In the genomic region with DNA sequence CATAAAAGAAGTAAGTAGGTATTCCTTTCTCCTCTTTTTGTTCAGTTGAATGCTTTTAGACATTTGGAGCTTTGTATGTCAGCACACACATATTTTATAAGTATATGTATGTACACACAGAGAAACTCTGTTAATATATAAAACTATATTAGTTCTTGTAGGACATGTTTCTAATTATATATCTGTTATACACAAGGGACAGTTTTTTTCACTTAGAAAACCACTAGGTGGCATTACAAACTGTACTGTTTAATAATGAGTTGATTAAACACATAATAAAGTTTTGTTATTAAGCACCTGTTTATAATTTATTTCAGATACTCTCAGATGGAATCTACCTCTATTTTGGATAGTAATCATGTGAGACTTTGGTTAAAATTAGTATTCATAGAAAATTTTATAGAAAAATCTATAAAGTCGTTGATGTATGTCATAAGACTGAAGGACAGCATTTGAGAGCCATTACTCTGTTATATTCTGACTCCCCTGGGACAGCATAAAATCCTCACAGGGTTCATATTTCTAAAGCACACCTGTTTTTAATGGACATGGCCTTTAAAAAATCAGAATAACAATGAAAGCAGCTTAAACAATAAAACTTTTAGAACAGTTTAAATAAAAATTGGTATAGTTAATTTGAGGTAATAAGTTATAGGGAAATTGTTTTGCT, we compare ENCODE assay signal across 21 mouse cellular contexts.
DNase-seq lines count a peak whose midpoint lies in the region; ATAC-seq and TF ChIP-seq lines count a peak whose summit lies in the region.
"Had no signal": no experiment of that assay in that cellular context is flagged by ENCODE, and none has a peak within 500 bp of the region (broad histone marks: within the 10 kb centered on the region; RNA-seq: fewer than 3 reads in every experiment).

No protein-coding gene starts in this region.

- no peak overlapping the region for H3K4me3 ChIP-seq in heart, postnatal 0 days (ENCODE audit: low read depth, low read length)
- H3K4me3 ChIP-seq in lung, embryonic 14.5 days (ENCODE audit: low read depth, low read length), result no peak overlapping the region
- no peak overlapping the region for H3K4me3 ChIP-seq in limb, embryonic 14.5 days (replicated peaks; ENCODE audit: low read length)
- H3K4me3 ChIP-seq: embryonic facial prominence, embryonic 13.5 days; liver, embryonic 12.5 days; midbrain, embryonic 12.5 days; myocyte; stomach, embryonic 15.5 days had no signal

- H3K36me3 ChIP-seq in heart, postnatal 0 days (replicated peaks; ENCODE audit: control insufficient read depth, insufficient read depth, low read length), result no peaks in the 10 kb centered on the region
- H3K36me3 ChIP-seq in lung, embryonic 14.5 days (ENCODE audit: insufficient read depth), result no peaks in the 10 kb centered on the region
- H3K36me3 ChIP-seq in limb, embryonic 14.5 days (ENCODE audit: control insufficient read depth, insufficient read depth, low read length), result no peaks in the 10 kb centered on the region
- H3K36me3 ChIP-seq: embryonic facial prominence, embryonic 13.5 days; liver, embryonic 12.5 days; midbrain, embryonic 12.5 days; stomach, embryonic 15.5 days had no signal

- no peak for TF ChIP-seq POLR2A in limb, embryonic 14.5 days (IDR thresholded peaks at IDR 0.05; ENCODE audit: borderline replicate concordance, extremely low read depth, insufficient read depth, insufficient read length)

- ATAC-seq in heart, postnatal 0 days (ENCODE audit: insufficient read depth, low read depth), result no peak
- no peak for ATAC-seq in lung, embryonic 14.5 days (ENCODE audit: insufficient read depth)
- peak; percentile 57 for ATAC-seq in limb, embryonic 14.5 days (ENCODE audit: low FRiP score, low read depth)
- ATAC-seq: inflammation-experienced regulatory T-cells, adult 6 months; liver, embryonic 12.5 days; Patski had no signal

- DNase-seq in heart, postnatal 0 days (ENCODE audit: low spot score), result peak; percentile 14
- DNase-seq in heart, adult 8-10 months (ENCODE audit: low spot score), result no peak
- peak; percentile 43 for DNase-seq in lung, embryonic 14.5 days
- no peak for DNase-seq in lung, postnatal 36 days
- DNase-seq in brain, adult 2 months (ENCODE audit: low read depth, low spot score), result peak; percentile 7
- DNase-seq in limb, embryonic 14.5 days (ENCODE audit: low spot score), result peak; percentile 42
- DNase-seq in cerebellum, adult 11-12 months, result no peak
- no peak for DNase-seq in adipocyte (ENCODE audit: low spot score)
- DNase-seq: adrenal gland, postnatal 10 days; cerebellum, adult 11 months; gastrocnemius, postnatal 14 days; kidney, postnatal 4 days; lung, adult 2 months; thymus, adult 2 months had no signal

- no peak overlapping the region for H3K9ac ChIP-seq in heart, postnatal 0 days (replicated peaks; ENCODE audit: low read depth, low read length)
- no peak overlapping the region for H3K9ac ChIP-seq in lung, embryonic 14.5 days
- no peak overlapping the region for H3K9ac ChIP-seq in limb, embryonic 14.5 days (ENCODE audit: low read depth, low read length, severe bottlenecking)
- H3K9ac ChIP-seq: embryonic facial prominence, embryonic 13.5 days; liver, embryonic 12.5 days; midbrain, embryonic 12.5 days; stomach, embryonic 15.5 days had no signal

- H3K4me2 ChIP-seq in heart, postnatal 0 days (ENCODE audit: low read depth, low read length), result no peak overlapping the region
- no peak overlapping the region for H3K4me2 ChIP-seq in lung, embryonic 14.5 days
- H3K4me2 ChIP-seq in limb, embryonic 14.5 days (replicated peaks; ENCODE audit: low read depth, low read length, severe bottlenecking), result no peak overlapping the region
- H3K4me2 ChIP-seq: embryonic facial prominence, embryonic 13.5 days; liver, embryonic 12.5 days; midbrain, embryonic 12.5 days; stomach, embryonic 15.5 days had no signal

- H3K27me3 ChIP-seq in heart, postnatal 0 days (ENCODE audit: control insufficient read depth, insufficient read depth, low read length), result no peaks in the 10 kb centered on the region
- no peaks in the 10 kb centered on the region for H3K27me3 ChIP-seq in lung, embryonic 14.5 days (ENCODE audit: insufficient read depth, low read length)
- H3K27me3 ChIP-seq in limb, embryonic 14.5 days (ENCODE audit: control insufficient read depth, insufficient read depth, low read length), result no peaks in the 10 kb centered on the region
- H3K27me3 ChIP-seq: embryonic facial prominence, embryonic 13.5 days; liver, embryonic 12.5 days; midbrain, embryonic 12.5 days; Patski; stomach, embryonic 15.5 days had no signal

- 38% methylated on average over 1 of the region's 1 CpGs for WGBS in heart, postnatal 0 days
- WGBS in lung, embryonic 14.5 days, result 64% methylated on average over 1 of the region's 1 CpGs
- 17% methylated on average over 1 of the region's 1 CpGs for WGBS in limb, embryonic 14.5 days

- TF ChIP-seq EP300 in heart, postnatal 0 days (IDR thresholded peaks at IDR 0.05; ENCODE audit: low read depth), result no peak

- no peaks in the 10 kb centered on the region for H3K4me1 ChIP-seq in heart, postnatal 0 days (ENCODE audit: control insufficient read depth, insufficient read depth)
- H3K4me1 ChIP-seq in lung, embryonic 14.5 days (ENCODE audit: insufficient read depth), result no peaks in the 10 kb centered on the region
- peaks cover 2% of the 10 kb centered on the region; the same call in 1 of the 2 replicates for H3K4me1 ChIP-seq in limb, embryonic 14.5 days (ENCODE audit: control insufficient read depth, insufficient read depth, low read length)
- H3K4me1 ChIP-seq: embryonic facial prominence, embryonic 13.5 days; liver, embryonic 12.5 days; midbrain, embryonic 12.5 days; stomach, embryonic 15.5 days had no signal

- no peaks in the 10 kb centered on the region for H3K9me3 ChIP-seq in heart, postnatal 0 days (replicated peaks; ENCODE audit: control insufficient read depth, low read length)
- H3K9me3 ChIP-seq in lung, embryonic 14.5 days (ENCODE audit: low read depth, low read length), result no peaks in the 10 kb centered on the region
- no peaks in the 10 kb centered on the region for H3K9me3 ChIP-seq in limb, embryonic 14.5 days (ENCODE audit: control insufficient read depth, low read length)
- H3K9me3 ChIP-seq: embryonic facial prominence, embryonic 13.5 days; liver, embryonic 12.5 days; midbrain, embryonic 12.5 days; stomach, embryonic 15.5 days had no signal

- no peak overlapping the region for H3K27ac ChIP-seq in heart, postnatal 0 days (ENCODE audit: low read depth)
- H3K27ac ChIP-seq in lung, embryonic 14.5 days (ENCODE audit: low read depth), result no peak overlapping the region
- no peak overlapping the region for H3K27ac ChIP-seq in limb, embryonic 14.5 days (replicated peaks; ENCODE audit: low read depth, low read length)
- H3K27ac ChIP-seq: embryonic facial prominence, embryonic 13.5 days; liver, embryonic 12.5 days; midbrain, embryonic 12.5 days; stomach, embryonic 15.5 days had no signal

- peak; percentile 31 for TF ChIP-seq CTCF in heart, postnatal 0 days (IDR thresholded peaks at IDR 0.05; ENCODE audit: low read depth)
- 0 out of 2 replicates have a peak, but pooled peaks have one; percentile 6 for TF ChIP-seq CTCF in lung, embryonic 14.5 days (IDR thresholded peaks at IDR 0.05; ENCODE audit: low read depth)

Comparison
In these comparisons a context has a peak if more than half of its experiments do, and no peak if none do; other contexts are left out.
1. DNase-seq: peak in heart, postnatal 0 days (single experiment), lung, embryonic 14.5 days (single experiment), brain, adult 2 months (single experiment) and limb, embryonic 14.5 days (single experiment); none in heart, adult 8-10 months (single experiment), lung, postnatal 36 days (single experiment), cerebellum, adult 11-12 months (single experiment) and adipocyte (single experiment).